25 mouse cellular contexts compared by ENCODE assay signal in genomic region chr6:12467339-12468124, GRCm38 (mm10).
DNase-seq lines count a peak whose midpoint lies in the region; ATAC-seq and TF ChIP-seq lines count a peak whose summit lies in the region.
"Had no signal": no experiment of that assay in that cellular context is flagged by ENCODE, and none has a peak within 500 bp of the region (broad histone marks: within the 10 kb centered on the region; RNA-seq: fewer than 3 reads in every experiment).

No protein-coding gene starts in this region.

- no peak overlapping the region for H3K4me3 ChIP-seq in gastrocnemius, adult 2 months
- H3K4me3 ChIP-seq in layer of hippocampus, adult 2 months = no peak overlapping the region
- no peak overlapping the region for H3K4me3 ChIP-seq in neural tube, embryonic 13.5 days
- H3K4me3 ChIP-seq: erythroblast, embryonic 14.5 days; forebrain, embryonic 13.5 days; heart, embryonic 12.5 days; limb, embryonic 13.5 days; myocyte had no signal

- peak; percentile 65; the same call in 1 of the 2 replicates for ATAC-seq in neural tube, embryonic 13.5 days (ENCODE audit: low read depth)
- ATAC-seq: forebrain, embryonic 13.5 days; intestine, embryonic 16.5 days had no signal

- peak overlapping the region; percentile 8; the same call in 1 of the 2 replicates for H3K27ac ChIP-seq in gastrocnemius, adult 2 months
- H3K27ac ChIP-seq in layer of hippocampus, adult 2 months = peak overlapping the region; percentile 81
- no peak overlapping the region; the same call in 1 of the 2 replicates for H3K27ac ChIP-seq in neural tube, embryonic 13.5 days (replicated peaks)
- H3K27ac ChIP-seq: forebrain, embryonic 13.5 days; limb, embryonic 13.5 days; liver, embryonic 14.5 days; stomach, postnatal 0 days had no signal

- no peak for TF ChIP-seq CTCF in gastrocnemius, adult 2 months (IDR thresholded peaks at IDR 0.05)
- no peak for TF ChIP-seq CTCF in layer of hippocampus, adult 2 months (conservative IDR thresholded peaks at IDR 0.05)

- 38% methylated on average over 7 of the region's 7 CpGs for WGBS in neural tube, embryonic 13.5 days

- peak; percentile 13 for DNase-seq in gastrocnemius, adult 2 months
- no peak for DNase-seq in gastrocnemius, adult 8-10 months (ENCODE audit: low spot score in 2 of 2)
- no peak for DNase-seq in layer of hippocampus, adult 2 months (ENCODE audit: low spot score in 2 of 2)
- no peak for DNase-seq in layer of hippocampus, postnatal 14 days (ENCODE audit: low spot score in 2 of 2)
- no peak for DNase-seq in neural tube, embryonic 10.5 days (ENCODE audit: extremely low spot score, low spot score)
- no peak for DNase-seq in spleen, postnatal 10 days (ENCODE audit: low spot score in 2 of 2)
- no peak for DNase-seq in gastrocnemius, postnatal 10 days
- DNase-seq: adrenal gland, postnatal 14 days; cerebellum, adult 11-12 months; cerebellum, postnatal 14 days; heart, postnatal 4 days; kidney, postnatal 4 days; lung, postnatal 10 days; retina, postnatal 1 day; right cerebral cortex, postnatal 4 days had no signal

- H3K36me3 ChIP-seq in neural tube, embryonic 13.5 days = peaks cover 5% of the 10 kb centered on the region
- H3K36me3 ChIP-seq: G1E; heart, embryonic 12.5 days; limb, embryonic 13.5 days had no signal

- H3K9me3 ChIP-seq in neural tube, embryonic 13.5 days = no peaks in the 10 kb centered on the region
- H3K9me3 ChIP-seq: forebrain, embryonic 13.5 days; G1E; heart, embryonic 12.5 days; limb, embryonic 13.5 days had no signal

- intact Hi-C loops in gastrocnemius, adult 2 months (cut with DNase I) = no loop called here

- H3K4me2 ChIP-seq in neural tube, embryonic 13.5 days = no peak overlapping the region
- H3K4me2 ChIP-seq: forebrain, embryonic 13.5 days; heart, embryonic 12.5 days; limb, embryonic 13.5 days had no signal

- no peak overlapping the region for H3K9ac ChIP-seq in neural tube, embryonic 13.5 days
- H3K9ac ChIP-seq: forebrain, embryonic 13.5 days; heart, embryonic 12.5 days; limb, embryonic 13.5 days; liver, embryonic 14.5 days had no signal

- H3K27me3 ChIP-seq in neural tube, embryonic 13.5 days = no peaks in the 10 kb centered on the region
- H3K27me3 ChIP-seq: forebrain, embryonic 13.5 days; heart, embryonic 12.5 days; limb, embryonic 13.5 days had no signal

- H3K4me1 ChIP-seq in neural tube, embryonic 13.5 days (replicated peaks) = peaks cover 22% of the 10 kb centered on the region
- H3K4me1 ChIP-seq: forebrain, embryonic 13.5 days; limb, embryonic 13.5 days had no signal
